Mouse (Mus musculus) T-helper 2 cell (primary cell): ENCODE measurements at regions not wholly inside any gene's neighbourhood (a gene's known extent, or its start where the extent isn't known, plus 50 kb on each side); places are given as distances from the start of the nearest gene placed in this dataset.

Experiments
- in situ Hi-C: fragments of 300-600 bp; cut with MboI, MseI; formaldehyde crosslinking; loops from one replicate; pipeline ENCODE4 v1.15.1; 2025; ENCODE audit warnings: high pct_unique_total_duplicates

- in situ Hi-C loops: no loop called here
Measured at GRCm38 (mm10) chr3:37789143-37789697, 64.9 kb upstream of the Gm5148 start.

DNA sequence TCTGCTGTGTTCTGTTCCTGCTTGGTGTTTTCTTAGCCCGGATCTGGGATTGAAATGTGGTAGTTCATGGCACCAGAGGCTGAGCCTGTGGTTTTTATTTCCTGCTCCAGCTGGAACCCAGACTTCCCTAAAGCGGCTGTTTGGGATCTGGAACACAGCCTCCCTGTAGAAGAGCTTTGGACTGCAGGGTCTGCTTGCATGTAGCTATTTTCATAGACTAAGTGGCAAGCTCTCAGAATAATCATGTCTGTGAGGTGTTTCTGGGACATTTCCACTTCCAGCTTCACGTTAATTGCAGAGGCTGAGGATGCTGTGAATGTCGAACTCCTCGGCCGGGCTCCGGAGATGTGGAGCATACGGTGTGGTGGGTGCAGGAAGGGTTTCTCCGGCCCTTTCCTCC is 64.1 kb upstream of the Gm5148 start:
- in situ Hi-C loops: no loop called here

GRCm38 (mm10) chr3:37786792-37787191 is 62.5 kb upstream of the Gm5148 start:
- in situ Hi-C loops: no loop called here

- in situ Hi-C loops: no loop called here
Measured at GRCm38 (mm10) chr3:37781086-37781485, 56.8 kb upstream of the Gm5148 start.

- in situ Hi-C loops: loop anchor here (10.0 kb wide), 1 partner anchor 125 kb away; no protein-coding TSS in a partner anchor
Measured at GRCm38 (mm10) chr3:37779867-37780475, 55.7 kb upstream of the Gm5148 start.

DNA sequence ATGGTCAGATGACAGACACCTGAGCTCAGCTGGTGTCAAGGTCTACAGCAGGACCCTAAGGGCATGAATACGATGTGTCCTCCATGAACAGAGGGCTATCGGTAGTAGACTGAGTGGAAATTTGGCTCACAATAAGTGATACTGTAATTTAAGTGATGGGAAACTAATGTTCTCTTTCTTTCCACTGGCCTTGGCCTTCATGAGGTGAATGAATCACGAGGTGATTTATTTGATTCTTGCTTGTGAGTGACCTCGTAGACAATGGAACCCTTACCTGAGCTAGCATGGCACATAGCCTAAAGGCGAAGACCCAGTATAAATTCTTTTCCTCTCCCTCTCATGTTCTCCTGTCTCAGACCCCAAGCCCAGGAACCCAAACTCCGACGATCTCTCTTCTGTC is 54.1 kb upstream of the Gm5148 start:
- in situ Hi-C loops: loop anchor here (10.0 kb wide), 1 partner anchor 124 kb away; no protein-coding TSS in a partner anchor

GRCm38 (mm10) chr3:37776224-37776623 is 51.9 kb upstream of the Gm5148 start:
- in situ Hi-C loops: loop anchor here (10.0 kb wide), 1 partner anchor 121 kb away; no protein-coding TSS in a partner anchor
